Mouse (Mus musculus) MEL (cell line): Measurements from ENCODE around the gene Serpinb3a.

Experiments
- CTCF ChIP-seq, 3 experiments: IDR thresholded peaks in 2 of 3; conservative IDR thresholded peaks in 1 of 3; 2 replicates each; pipeline ENCODE4 v1.5.1; 2011 to 2012; ENCODE audit warnings: low read length in 3 of 3, low read depth in 2 of 3, mild to moderate bottlenecking in 2 of 3, improper control_type of control experiment in 1 of 3, inconsistent platforms in 1 of 3, mixed read lengths in 1 of 3, moderate library complexity in 1 of 3; ENCODE audit not compliant: control insufficient read depth in 1 of 3, insufficient read depth in 1 of 3, poor library complexity in 1 of 3, severe bottlenecking in 1 of 3
- E2F4 ChIP-seq: IDR thresholded peaks from 2 replicates; pipeline ENCODE4 v1.6.1; 2011; ENCODE audit warnings: low read depth, low read length, improper control_type of control experiment, borderline replicate concordance
- MAZ ChIP-seq: IDR thresholded peaks from 2 replicates; pipeline ENCODE4 v1.6.1; 2012; ENCODE audit warnings: low read depth, mild to moderate bottlenecking, inconsistent platforms, low read length, improper control_type of control experiment
- MYC ChIP-seq: IDR thresholded peaks from 2 replicates; pipeline ENCODE4 v1.6.1; 2011; ENCODE audit warnings: low read depth, mild to moderate bottlenecking, low read length, improper control_type of control experiment, moderate library complexity
- POLR2A ChIP-seq, 2 experiments: IDR thresholded peaks; 2 replicates each; pipeline ENCODE4 v1.6.1; 2011 to 2012; ENCODE audit warnings: low read length in 2 of 2, mild to moderate bottlenecking in 2 of 2, control low read depth in 1 of 2, improper control_type of control experiment in 1 of 2, low read depth in 1 of 2, moderate library complexity in 1 of 2; ENCODE audit not compliant: control insufficient read depth in 1 of 2, insufficient read depth in 1 of 2, poor library complexity in 1 of 2
- RAD21 ChIP-seq: IDR thresholded peaks from 2 replicates; pipeline ENCODE4 v1.6.1; 2011; ENCODE audit warnings: mild to moderate bottlenecking, low read depth, low read length, improper control_type of control experiment
- SIN3A ChIP-seq: IDR thresholded peaks from 2 replicates; pipeline ENCODE4 v1.6.1; 2012; ENCODE audit warnings: low read length, improper control_type of control experiment, inconsistent platforms
- TAL1 ChIP-seq: IDR thresholded peaks from 2 replicates; pipeline ENCODE4 v1.6.1; 2012; ENCODE audit warnings: mild to moderate bottlenecking, inconsistent platforms, low read length, moderate library complexity, mixed read lengths
- ZKSCAN1 ChIP-seq: IDR thresholded peaks from 2 replicates; pipeline ENCODE4 v1.6.1; 2012; ENCODE audit warnings: low read depth, mild to moderate bottlenecking, inconsistent platforms, low read length, improper control_type of control experiment, moderate library complexity

- TF ChIP-seq RAD21, result peak; percentile 84
- TF ChIP-seq ZKSCAN1, result no peak
- TF ChIP-seq E2F4, result no peak
- no peak for TF ChIP-seq SIN3A
- no peak for TF ChIP-seq TAL1
- no peak for TF ChIP-seq MAZ
- no peak for TF ChIP-seq MYC
- TF ChIP-seq CTCF (IDR thresholded peaks at IDR 0.05 in 2 of 3, conservative IDR thresholded peaks at IDR 0.05 in 1 of 3; ENCODE audit: control insufficient read depth in 1 of 3, insufficient read depth in 1 of 3, low read depth in 2 of 3, low read length in 3 of 3, poor library complexity in 1 of 3, severe bottlenecking in 1 of 3), result peak; percentile 72 to 84 (median 72)
- TF ChIP-seq POLR2A (IDR thresholded peaks at IDR 0.05; ENCODE audit: control insufficient read depth in 1 of 2, insufficient read depth in 1 of 2, low read depth in 1 of 2, low read length in 2 of 2, poor library complexity in 1 of 2), result no peak
These were observed 37.6 kb downstream of the Serpinb3a start for GRCm38 (mm10) chr1:107014530-107014929.
